24 mouse cellular contexts compared by ENCODE assay signal in genomic region chr1:54678037-54678436, GRCm38 (mm10).
DNase-seq lines count a peak whose midpoint lies in the region; ATAC-seq and TF ChIP-seq lines count a peak whose summit lies in the region.
"Had no signal": no experiment of that assay in that cellular context is flagged by ENCODE, and none has a peak within 500 bp of the region (broad histone marks: within the 10 kb centered on the region; RNA-seq: fewer than 3 reads in every experiment).

No protein-coding gene starts in this region.

- no peaks in the 10 kb centered on the region; the same call in 1 of the 2 replicates for H3K36me3 ChIP-seq in heart, embryonic 10.5 days
- no peaks in the 10 kb centered on the region for H3K36me3 ChIP-seq in kidney, adult 2 months (ENCODE audit: control insufficient read depth, insufficient read depth, low read length)
- H3K36me3 ChIP-seq in kidney, embryonic 15.5 days = no peaks in the 10 kb centered on the region
- H3K36me3 ChIP-seq: embryonic facial prominence, embryonic 12.5 days; forebrain, embryonic 15.5 days; G1E had no signal

- H3K9ac ChIP-seq in kidney, embryonic 15.5 days = no peak overlapping the region
- H3K9ac ChIP-seq: embryonic facial prominence, embryonic 12.5 days; forebrain, embryonic 13.5 days; forebrain, embryonic 15.5 days had no signal

- 86% methylated on average over 1 of the region's 1 CpGs for WGBS in heart, embryonic 10.5 days
- 57% methylated on average over 1 of the region's 1 CpGs for WGBS in kidney, adult 2 months
- 66% methylated on average over 1 of the region's 1 CpGs for WGBS in kidney, embryonic 15.5 days

- peak; percentile 27 for DNase-seq in heart, embryonic 10.5 days (ENCODE audit: low spot score)
- no peak for DNase-seq in heart, postnatal 4 days
- peak; percentile 61 for DNase-seq in kidney, adult 2 months
- DNase-seq in kidney, adult 18-20 months = no peak
- peak; percentile 43 for DNase-seq in kidney, postnatal 14 days
- DNase-seq: adrenal gland, adult 8-10 months; adrenal gland, postnatal 14 days; adrenal gland, postnatal 36 days; B cell, adult 2 months; cerebellum, adult 11-12 months; cerebellum, adult 2 months; cerebellum, adult 9-10 months; cerebellum, postnatal 10 days; cerebellum, postnatal 25 days had no signal

- no peak overlapping the region for H3K27ac ChIP-seq in heart, embryonic 10.5 days
- H3K27ac ChIP-seq in kidney, adult 2 months (ENCODE audit: insufficient read depth, low read depth, low read length) = no peak overlapping the region
- no peak overlapping the region for H3K27ac ChIP-seq in kidney, embryonic 15.5 days
- H3K27ac ChIP-seq: embryonic facial prominence, embryonic 10.5 days; embryonic facial prominence, embryonic 12.5 days; forebrain, embryonic 13.5 days; forebrain, embryonic 15.5 days had no signal

- no peak for ATAC-seq in kidney, embryonic 15.5 days (replicated peaks; ENCODE audit: low FRiP score)
- ATAC-seq: activated CD4-positive, CD25-positive, alpha-beta regulatory T cell, adult 4 months; CD4-positive, CD25-positive, alpha-beta regulatory T cell, adult 4 months; forebrain, embryonic 13.5 days; forebrain, embryonic 15.5 days; Patski had no signal

- TF ChIP-seq CTCF in kidney, adult 2 months (conservative IDR thresholded peaks at IDR 0.05; ENCODE audit: insufficient read depth, insufficient read length, low read depth, low read length) = no peak

- no peak overlapping the region for H3K4me2 ChIP-seq in kidney, embryonic 15.5 days
- H3K4me2 ChIP-seq: embryonic facial prominence, embryonic 12.5 days; forebrain, embryonic 13.5 days; forebrain, embryonic 15.5 days had no signal

- peaks cover 3% of the 10 kb centered on the region; the same call in 1 of the 2 replicates for H3K4me1 ChIP-seq in heart, embryonic 10.5 days
- peaks cover 5% of the 10 kb centered on the region; the same call in 1 of the 2 replicates for H3K4me1 ChIP-seq in kidney, adult 2 months (ENCODE audit: control insufficient read depth, insufficient read depth, low read length)
- no peaks in the 10 kb centered on the region for H3K4me1 ChIP-seq in kidney, embryonic 15.5 days
- H3K4me1 ChIP-seq: embryonic facial prominence, embryonic 12.5 days had no signal

- no peak for TF ChIP-seq POLR2A in kidney, adult 2 months (IDR thresholded peaks at IDR 0.05; ENCODE audit: low read depth, low read length)

- H3K27me3 ChIP-seq in heart, embryonic 10.5 days (ENCODE audit: insufficient read depth, poor library complexity, severe bottlenecking) = no peaks in the 10 kb centered on the region
- H3K27me3 ChIP-seq in kidney, adult 2 months (replicated peaks; ENCODE audit: control insufficient read depth, insufficient read depth, low read length) = no peaks in the 10 kb centered on the region
- H3K27me3 ChIP-seq in kidney, embryonic 15.5 days = no peaks in the 10 kb centered on the region
- H3K27me3 ChIP-seq: CH12.LX; embryonic facial prominence, embryonic 12.5 days; forebrain, embryonic 15.5 days; Patski had no signal

- no peaks in the 10 kb centered on the region for H3K9me3 ChIP-seq in heart, embryonic 10.5 days
- H3K9me3 ChIP-seq in kidney, embryonic 15.5 days (replicated peaks) = no peaks in the 10 kb centered on the region
- H3K9me3 ChIP-seq: embryonic facial prominence, embryonic 10.5 days; embryonic facial prominence, embryonic 12.5 days; forebrain, embryonic 13.5 days; forebrain, embryonic 15.5 days; G1E had no signal

- no peak overlapping the region for H3K4me3 ChIP-seq in heart, embryonic 10.5 days
- H3K4me3 ChIP-seq in kidney, adult 2 months (ENCODE audit: insufficient read depth, low read depth, low read length) = no peak overlapping the region
- H3K4me3 ChIP-seq in kidney, embryonic 15.5 days (replicated peaks) = no peak overlapping the region
- H3K4me3 ChIP-seq: embryonic facial prominence, embryonic 10.5 days; embryonic facial prominence, embryonic 12.5 days; forebrain, embryonic 13.5 days; forebrain, embryonic 15.5 days had no signal

Comparison
In these comparisons a context has a peak if more than half of its experiments do, and no peak if none do; other contexts are left out.
1. DNase-seq: peak in heart, embryonic 10.5 days (single experiment), kidney, adult 2 months (single experiment) and kidney, postnatal 14 days (single experiment); none in heart, postnatal 4 days (single experiment) and kidney, adult 18-20 months (single experiment).